Mouse (Mus musculus): ENCODE results near the gene Tmem108. TPM values are rescaled to one million over a fixed set of nuclear protein-coding genes. Genes with fewer than 3 reads are reported as not detected.

Gene Tmem108
- polyA plus RNA-seq, 1 experiment from 2014 or later, result 5.5 TPM

DNA sequence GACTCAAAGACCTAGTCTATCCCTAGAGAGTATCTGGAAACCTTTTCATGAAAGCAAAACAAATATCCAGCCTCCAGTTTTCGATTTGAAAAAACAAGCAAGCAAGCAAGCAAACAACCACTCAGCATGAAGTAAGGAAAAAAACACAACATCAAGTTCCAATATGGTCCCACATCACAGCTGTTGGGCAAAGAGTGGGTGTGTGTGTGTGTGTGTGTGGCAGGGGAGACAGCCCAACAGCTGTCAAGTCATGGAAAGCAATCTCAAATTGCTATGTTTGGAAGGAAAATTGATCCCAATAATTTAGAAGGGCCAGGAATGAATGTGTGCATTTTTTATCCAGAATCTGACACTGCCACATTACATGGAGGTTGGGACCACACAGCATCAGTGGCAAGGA, 155.6 kb downstream of the Tmem108 start:
- Histone ChIP-seq H3K27me3 (ENCODE audit: insufficient read depth, low read length) (no peaks in the 10 kb centered on the region), H3K36me3 (ENCODE audit: insufficient read depth, low read length) (no peaks in the 10 kb centered on the region), H3K4me3 (replicated peaks; ENCODE audit: low read depth, low read length) (no peak overlapping the region), H3K9ac (ENCODE audit: low read depth, low read length) (no peak overlapping the region), H3K27ac (no peak overlapping the region), H3K9me3 (replicated peaks; ENCODE audit: low read length) (no peaks in the 10 kb centered on the region), H3K4me2 (ENCODE audit: low read length) (no peak overlapping the region), H3K4me1 (replicated peaks; ENCODE audit: insufficient read depth, low read length) (no peaks in the 10 kb centered on the region)
- WGBS, result 80% methylated on average over 1 of the region's 1 CpGs
- no peak for TF ChIP-seq CTCF (IDR thresholded peaks at IDR 0.05; ENCODE audit: low read depth)
- no peak for ATAC-seq (replicated peaks; ENCODE audit: low FRiP score, low read depth)
- DNase-seq (ENCODE audit: low spot score), result no peak

DNA sequence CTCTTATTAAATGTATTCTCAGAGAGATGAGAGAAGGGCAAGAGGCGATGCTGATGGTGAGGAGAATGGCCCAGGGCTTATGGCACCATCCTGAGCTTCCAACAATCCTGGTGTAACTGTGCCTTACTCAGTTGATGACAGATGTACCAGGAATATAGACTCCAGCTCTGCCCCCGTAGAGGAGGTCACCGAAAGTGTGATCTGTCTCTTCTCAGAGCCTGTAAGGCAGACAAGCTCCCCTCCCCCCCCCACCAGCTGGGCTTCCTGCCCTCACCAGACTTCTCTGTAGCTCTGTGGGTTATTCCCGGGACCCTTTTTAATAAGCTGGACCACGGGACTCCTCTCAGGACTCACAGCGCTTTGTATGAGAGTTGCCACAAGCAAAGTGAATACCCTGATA, 157.8 kb downstream of the Tmem108 start:
- Histone ChIP-seq H3K27me3 (ENCODE audit: insufficient read depth, low read length) (no peaks in the 10 kb centered on the region), H3K4me2 (ENCODE audit: low read length) (no peak overlapping the region), H3K4me1 (replicated peaks; ENCODE audit: insufficient read depth, low read length) (no peaks in the 10 kb centered on the region), H3K27ac (no peak overlapping the region), H3K36me3 (ENCODE audit: insufficient read depth, low read length) (no peaks in the 10 kb centered on the region), H3K9me3 (replicated peaks; ENCODE audit: low read length) (no peaks in the 10 kb centered on the region), H3K4me3 (replicated peaks; ENCODE audit: low read depth, low read length) (no peak overlapping the region), H3K9ac (ENCODE audit: low read depth, low read length) (no peak overlapping the region)
- ATAC-seq (replicated peaks; ENCODE audit: low FRiP score, low read depth) (no peak), DNase-seq (ENCODE audit: low spot score) (no peak)
- 77% methylated on average over 6 of the region's 6 CpGs for WGBS
- no peak for TF ChIP-seq CTCF (IDR thresholded peaks at IDR 0.05; ENCODE audit: low read depth)

DNA sequence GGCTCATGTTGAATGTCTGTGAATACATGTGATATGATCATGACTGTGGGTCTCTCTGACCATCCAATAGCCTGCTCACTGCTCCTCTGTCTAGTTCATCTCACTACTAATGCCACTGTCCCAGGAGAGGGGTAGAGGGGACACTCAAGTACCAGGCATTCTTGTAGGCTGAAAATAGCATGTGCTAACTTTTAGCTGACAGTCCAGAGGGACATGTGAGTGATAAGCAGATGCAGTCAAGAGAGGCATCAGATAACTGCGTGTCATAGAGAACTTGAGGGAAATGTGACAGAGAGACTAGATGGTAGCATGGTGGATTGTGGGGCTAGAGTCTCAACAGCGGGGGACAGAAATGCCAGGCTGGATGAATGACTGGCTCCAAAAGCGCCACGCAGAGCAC, 159.8 kb downstream of the Tmem108 start:
- H3K27ac ChIP-seq, result no peak overlapping the region
- H3K36me3 ChIP-seq (ENCODE audit: insufficient read depth, low read length), result no peaks in the 10 kb centered on the region
- 89% methylated on average over 4 of the region's 4 CpGs for WGBS
- no peak overlapping the region for H3K9ac ChIP-seq (ENCODE audit: low read depth, low read length)
- H3K27me3 ChIP-seq (ENCODE audit: insufficient read depth, low read length), result no peaks in the 10 kb centered on the region
- no peak overlapping the region for H3K4me3 ChIP-seq (replicated peaks; ENCODE audit: low read depth, low read length)
- no peaks in the 10 kb centered on the region for H3K9me3 ChIP-seq (replicated peaks; ENCODE audit: low read length)
- DNase-seq (ENCODE audit: low spot score), result no peak
- no peak overlapping the region for H3K4me2 ChIP-seq (ENCODE audit: low read length)
- no peak for ATAC-seq (replicated peaks; ENCODE audit: low FRiP score, low read depth)
- TF ChIP-seq CTCF (IDR thresholded peaks at IDR 0.05; ENCODE audit: low read depth), result no peak
- H3K4me1 ChIP-seq (replicated peaks; ENCODE audit: insufficient read depth, low read length), result no peaks in the 10 kb centered on the region

DNA sequence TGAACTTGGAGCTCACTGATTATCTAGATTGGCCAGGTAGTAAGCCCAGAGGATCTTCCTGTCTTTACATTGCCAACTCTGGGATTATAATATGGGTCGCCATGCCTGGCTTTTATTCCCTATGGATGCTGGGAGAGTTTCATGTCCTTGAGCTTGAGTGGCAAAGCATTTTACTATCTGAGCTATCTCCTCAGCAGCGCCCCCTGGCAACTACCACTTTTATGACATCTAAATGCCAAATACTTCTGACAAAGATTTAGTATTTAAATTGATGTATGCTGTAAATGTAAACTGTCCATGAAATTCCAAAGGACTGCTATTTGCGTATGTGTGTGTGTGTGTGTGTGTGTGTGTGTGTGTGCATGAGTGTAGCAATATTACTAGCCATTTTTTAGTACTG, 160.8 kb downstream of the Tmem108 start:
- no peaks in the 10 kb centered on the region for H3K36me3 ChIP-seq (ENCODE audit: insufficient read depth, low read length)
- no peak overlapping the region for H3K27ac ChIP-seq
- no peak overlapping the region for H3K4me2 ChIP-seq (ENCODE audit: low read length)
- H3K27me3 ChIP-seq (ENCODE audit: insufficient read depth, low read length), result no peaks in the 10 kb centered on the region
- no peak overlapping the region for H3K9ac ChIP-seq (ENCODE audit: low read depth, low read length)
- TF ChIP-seq CTCF (IDR thresholded peaks at IDR 0.05; ENCODE audit: low read depth), result peak; percentile 58
- DNase-seq (ENCODE audit: low spot score) (no peak), ATAC-seq (replicated peaks; ENCODE audit: low FRiP score, low read depth) (no peak)
- no peaks in the 10 kb centered on the region for H3K4me1 ChIP-seq (replicated peaks; ENCODE audit: insufficient read depth, low read length)
- H3K4me3 ChIP-seq (replicated peaks; ENCODE audit: low read depth, low read length), result no peak overlapping the region
- 57% methylated on average over 3 of the region's 3 CpGs for WGBS
- no peaks in the 10 kb centered on the region for H3K9me3 ChIP-seq (replicated peaks; ENCODE audit: low read length)

DNA sequence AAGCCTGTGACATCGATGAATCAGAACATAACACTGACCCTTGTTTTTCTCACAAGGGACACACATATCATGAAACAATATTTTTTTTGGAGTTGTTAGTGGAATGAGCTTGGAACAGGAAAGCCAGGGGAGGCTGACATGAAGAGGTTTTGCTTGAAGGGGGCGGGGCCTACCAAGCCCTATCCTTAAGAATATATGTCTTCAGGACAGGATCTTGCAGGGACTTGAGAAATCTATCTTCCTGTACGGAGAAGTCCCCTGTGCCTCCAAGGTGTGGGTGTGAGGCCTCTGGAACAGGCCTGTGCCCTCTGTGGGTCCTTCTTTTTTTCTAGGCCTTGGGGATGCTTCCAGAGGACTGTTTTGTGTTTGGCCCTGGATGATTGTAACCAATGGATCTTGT, 161.7 kb downstream of the Tmem108 start:
- peak; percentile 24 for DNase-seq (ENCODE audit: low spot score)
- no peak for ATAC-seq (replicated peaks; ENCODE audit: low FRiP score, low read depth)
- 69% methylated on average over 3 of the region's 3 CpGs for WGBS

DNA sequence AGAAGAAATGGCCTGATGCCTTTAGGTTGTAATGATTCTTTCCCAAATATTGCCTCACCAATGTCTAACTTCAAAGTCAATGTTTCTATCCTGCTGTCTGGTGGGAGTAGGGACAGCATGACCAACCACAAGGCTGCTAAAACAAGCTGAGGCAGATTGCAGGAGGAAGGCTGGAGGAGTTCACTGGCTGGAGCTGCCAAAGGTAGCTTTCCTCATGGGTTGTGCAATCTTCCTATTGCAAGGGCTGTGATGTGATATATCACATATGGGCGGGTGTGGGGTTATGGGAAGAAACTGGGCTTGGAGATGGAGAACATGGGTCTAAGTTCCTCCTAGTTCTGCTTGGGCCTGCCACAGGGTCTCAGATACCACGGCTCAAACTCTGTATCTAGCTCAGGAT, 163.8 kb downstream of the Tmem108 start:
- no peaks in the 10 kb centered on the region for H3K36me3 ChIP-seq (ENCODE audit: insufficient read depth, low read length)
- H3K9ac ChIP-seq (ENCODE audit: low read depth, low read length), result no peak overlapping the region
- H3K4me2 ChIP-seq (ENCODE audit: low read length), result no peak overlapping the region
- DNase-seq (ENCODE audit: low spot score) (no peak), ATAC-seq (replicated peaks; ENCODE audit: low FRiP score, low read depth) (no peak)
- no peak overlapping the region for H3K4me3 ChIP-seq (replicated peaks; ENCODE audit: low read depth, low read length)
- no peaks in the 10 kb centered on the region for H3K27me3 ChIP-seq (ENCODE audit: insufficient read depth, low read length)
- no peaks in the 10 kb centered on the region for H3K9me3 ChIP-seq (replicated peaks; ENCODE audit: low read length)
- no peak overlapping the region for H3K27ac ChIP-seq
- WGBS, result 88% methylated on average over 2 of the region's 2 CpGs
- TF ChIP-seq CTCF (IDR thresholded peaks at IDR 0.05; ENCODE audit: low read depth), result no peak
- no peaks in the 10 kb centered on the region for H3K4me1 ChIP-seq (replicated peaks; ENCODE audit: insufficient read depth, low read length)

More for the DNA sequence above, 161.7 kb downstream of the Tmem108 start:
- Histone ChIP-seq H3K36me3 (ENCODE audit: insufficient read depth, low read length) (no peaks in the 10 kb centered on the region), H3K4me2 (ENCODE audit: low read length) (no peak overlapping the region), H3K27ac (no peak overlapping the region), H3K27me3 (ENCODE audit: insufficient read depth, low read length) (no peaks in the 10 kb centered on the region), H3K4me3 (replicated peaks; ENCODE audit: low read depth, low read length) (no peak overlapping the region), H3K4me1 (replicated peaks; ENCODE audit: insufficient read depth, low read length) (no peaks in the 10 kb centered on the region), H3K9ac (ENCODE audit: low read depth, low read length) (no peak overlapping the region), H3K9me3 (replicated peaks; ENCODE audit: low read length) (no peaks in the 10 kb centered on the region)
- no peak for TF ChIP-seq CTCF (IDR thresholded peaks at IDR 0.05; ENCODE audit: low read depth)

DNA sequence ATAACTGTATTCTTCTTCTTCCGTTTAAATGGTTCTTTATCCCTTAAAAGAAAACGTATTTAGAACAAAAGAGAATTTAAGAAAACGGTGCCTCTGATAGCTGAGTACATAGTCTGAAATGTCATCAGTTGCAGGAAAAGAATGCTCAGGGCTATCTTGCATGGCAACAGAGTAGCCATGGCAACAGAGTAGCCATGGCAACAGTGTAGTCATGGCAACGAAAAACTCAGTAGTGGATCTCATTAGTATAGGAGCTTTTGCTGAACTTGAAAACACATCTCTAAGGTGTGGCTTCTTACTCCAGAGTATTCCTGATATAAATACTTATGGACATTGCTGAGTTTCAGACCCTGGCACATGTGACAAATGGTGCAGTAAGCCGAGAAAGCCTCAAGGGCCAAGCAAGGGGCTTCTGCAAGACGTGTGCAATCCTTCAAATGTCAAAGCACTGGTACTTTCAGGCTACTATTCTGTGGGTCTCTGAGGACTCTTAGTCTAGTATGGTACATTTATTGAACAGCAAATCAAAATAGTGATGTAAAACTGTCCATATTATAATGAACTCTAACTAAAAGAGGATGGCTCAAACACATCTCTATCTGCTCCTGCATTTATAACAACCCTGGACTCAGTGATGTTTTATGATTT, 166.3 kb downstream of the Tmem108 start:
- TF ChIP-seq CTCF (IDR thresholded peaks at IDR 0.05; ENCODE audit: low read depth), result no peak
- Histone ChIP-seq H3K27me3 (ENCODE audit: insufficient read depth, low read length) (no peaks in the 10 kb centered on the region), H3K9me3 (replicated peaks; ENCODE audit: low read length) (no peaks in the 10 kb centered on the region), H3K36me3 (ENCODE audit: insufficient read depth, low read length) (no peaks in the 10 kb centered on the region), H3K4me3 (replicated peaks; ENCODE audit: low read depth, low read length) (no peak overlapping the region), H3K4me1 (replicated peaks; ENCODE audit: insufficient read depth, low read length) (no peaks in the 10 kb centered on the region), H3K27ac (no peak overlapping the region), H3K9ac (ENCODE audit: low read depth, low read length) (no peak overlapping the region), H3K4me2 (ENCODE audit: low read length) (no peak overlapping the region)
- 53% methylated on average over 6 of the region's 6 CpGs for WGBS
- ATAC-seq (replicated peaks; ENCODE audit: low FRiP score, low read depth) (no peak), DNase-seq (ENCODE audit: low spot score) (peak; percentile 33)

Measured in kidney, postnatal 0 days (tissue).